Mouse (Mus musculus): ENCODE results near the gene Il17ra. TPM values are rescaled to one million over a fixed set of nuclear protein-coding genes. Genes with fewer than 3 reads are reported as not detected.

Il17ra gene
- 1 to 10 TPM; 2.9 to 3.6 TPM for total RNA-seq (2021)

DNA sequence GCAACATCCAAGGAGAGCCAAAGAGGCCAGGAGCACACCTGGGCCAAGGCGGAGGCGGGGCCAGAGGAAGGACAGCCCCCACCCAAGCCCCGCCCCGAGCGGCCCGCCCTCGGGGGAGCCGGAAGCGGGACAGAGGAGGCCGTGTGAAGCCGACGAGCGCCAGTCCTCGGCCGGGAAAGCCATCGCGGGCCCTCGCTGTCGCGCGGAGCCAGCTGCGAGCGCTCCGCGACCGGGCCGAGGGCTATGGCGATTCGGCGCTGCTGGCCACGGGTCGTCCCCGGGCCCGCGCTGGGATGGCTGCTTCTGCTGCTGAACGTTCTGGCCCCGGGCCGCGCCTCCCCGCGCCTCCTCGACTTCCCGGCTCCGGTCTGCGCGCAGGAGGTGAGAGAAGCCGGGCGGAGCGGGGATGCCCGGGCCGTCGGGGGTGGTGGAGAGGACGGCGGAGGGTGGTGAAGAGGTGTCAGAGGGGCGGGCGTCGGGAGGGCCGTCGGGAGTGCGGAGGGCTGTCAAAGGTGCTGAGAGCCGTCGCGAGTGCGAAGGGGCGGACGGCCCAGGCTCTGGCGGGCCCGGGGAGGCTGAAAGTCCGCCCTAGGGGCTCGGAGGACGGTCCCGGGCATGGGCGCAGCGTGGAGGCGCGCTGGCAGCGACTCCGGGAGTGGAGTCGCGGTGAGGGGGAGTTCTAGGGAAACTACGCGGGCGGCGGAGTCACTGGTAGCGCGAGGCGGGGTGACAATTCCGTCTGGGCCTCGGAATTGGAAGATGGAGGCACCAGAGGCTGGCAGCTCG, at the start of gene Il17ra:
Gene Il17ra, plus strand, starts transcription at position 162 of the 786 bp plus-strand sequence.
- intact Hi-C loops (cut with DNase I) = no loop called here
- DNase-seq = peak; percentile 71 to 76

DNA sequence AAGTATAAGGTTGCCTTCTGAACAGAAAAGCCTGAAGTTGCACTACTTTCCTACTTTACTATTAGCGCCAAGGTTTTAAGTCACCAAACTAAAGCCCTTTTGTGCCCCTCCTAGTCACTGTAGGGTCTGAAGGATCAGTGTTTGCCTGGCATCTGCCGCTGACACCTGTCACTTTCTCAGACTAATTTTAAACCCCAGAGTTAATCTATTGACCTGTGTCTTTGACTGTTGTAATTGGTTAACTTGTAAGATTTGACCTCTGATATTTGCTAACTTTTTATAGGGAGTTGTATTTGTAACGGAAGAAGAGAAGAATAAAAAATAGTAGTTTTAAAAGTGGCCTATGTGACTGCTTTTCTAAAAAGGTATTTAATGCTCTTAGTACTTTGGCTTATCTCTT, 24.9 kb upstream of the Il17ra start:
- intact Hi-C loops (cut with DNase I) = loop anchor here (2.0 kb wide), 1 partner anchor 45 kb away; no protein-coding TSS in a partner anchor
- no peak for DNase-seq

DNA sequence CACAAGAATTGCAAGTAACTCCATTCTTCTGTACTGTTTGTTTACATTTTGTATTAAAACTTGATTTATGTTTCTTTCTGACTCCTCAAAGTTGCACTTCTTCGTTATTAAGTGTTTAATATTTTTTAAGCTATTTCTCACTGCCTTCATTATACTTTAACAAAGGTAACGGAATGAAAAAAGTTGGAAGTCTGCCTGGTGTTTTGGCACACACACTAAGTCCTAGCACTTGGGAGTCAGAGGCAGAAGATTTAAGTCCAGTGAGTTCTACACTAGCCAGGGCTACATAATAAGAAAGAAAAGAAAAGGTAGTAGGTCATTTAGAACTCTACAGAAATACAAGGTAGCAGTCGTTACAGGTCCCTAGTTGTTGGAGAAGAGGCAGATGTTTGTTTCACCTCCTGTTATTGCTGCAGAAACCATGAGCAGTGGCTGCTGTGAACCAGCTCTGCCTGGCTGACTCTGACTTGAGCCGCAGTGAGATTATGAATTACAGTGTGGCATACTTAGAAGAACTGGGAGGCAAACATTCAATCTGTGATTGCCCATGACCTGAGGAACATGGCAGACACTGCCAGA, 20.8 kb upstream of the Il17ra start:
- no peak for DNase-seq
- intact Hi-C loops (cut with DNase I) = no loop called here

DNA sequence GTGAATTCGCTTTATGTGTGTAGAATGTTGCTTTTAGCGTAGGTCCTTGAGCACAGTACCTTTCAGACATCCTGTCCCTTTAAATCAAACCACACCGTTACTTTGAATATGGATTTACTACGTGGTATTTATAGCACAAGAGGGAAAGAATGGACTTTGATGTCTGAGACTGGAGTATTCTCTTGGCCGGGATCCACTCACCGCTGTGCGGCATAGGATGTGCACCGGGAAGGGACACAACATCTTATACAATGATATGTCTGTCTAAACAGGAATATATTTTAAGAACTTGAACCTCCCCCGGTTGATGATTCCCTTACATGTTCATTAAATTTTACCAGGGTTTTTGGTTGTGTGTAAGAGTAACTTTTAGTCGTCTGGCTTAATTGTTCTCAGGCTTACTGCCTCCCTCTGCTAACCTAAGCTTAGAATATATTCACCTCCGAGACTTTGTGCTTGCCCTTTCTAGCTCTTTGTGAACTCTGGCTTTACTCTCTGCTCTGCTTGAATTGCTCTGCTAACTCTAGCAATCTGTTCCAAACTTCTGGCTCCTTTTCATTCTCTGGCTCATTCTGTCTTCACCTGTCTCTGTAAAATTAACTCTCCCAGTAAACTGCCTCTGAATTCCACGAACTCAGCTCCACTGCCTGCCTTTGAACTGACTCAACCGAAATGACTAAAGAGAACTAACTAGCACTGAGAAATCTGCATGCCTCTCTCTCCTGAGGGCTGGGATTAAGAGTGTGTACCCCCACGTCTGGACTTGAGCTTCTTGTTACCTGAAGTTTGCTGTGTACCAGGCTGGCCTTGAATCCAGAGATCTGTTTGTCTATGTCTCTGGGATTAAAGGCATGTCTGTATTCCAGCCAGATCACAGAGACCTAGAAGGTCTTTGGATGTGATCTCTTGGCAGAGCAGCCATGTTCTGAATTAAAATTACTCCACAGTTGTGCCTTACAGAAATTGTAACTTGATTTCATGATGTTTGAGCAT, 19.4 kb upstream of the Il17ra start:
- intact Hi-C loops (cut with DNase I) = no loop called here
- DNase-seq = no peak

DNA sequence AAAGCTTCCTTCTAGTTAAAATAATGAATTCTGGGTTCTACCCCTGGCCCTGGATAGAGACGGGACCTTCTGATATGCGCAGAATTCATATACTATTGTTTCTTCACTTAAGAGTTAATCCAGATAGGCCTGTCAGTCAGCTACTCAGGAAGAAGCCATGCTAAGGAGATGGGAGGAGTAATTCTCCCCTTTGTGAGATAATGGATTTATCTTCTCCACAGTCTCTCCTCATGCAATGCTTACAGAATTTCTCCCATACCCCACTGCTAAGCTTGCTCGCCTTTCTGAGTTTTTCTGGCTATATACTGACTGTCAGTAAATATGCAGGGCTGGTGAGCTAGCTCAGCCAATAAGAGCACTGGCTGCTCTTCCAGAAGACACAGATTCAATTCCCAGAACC, 12.8 kb upstream of the Il17ra start:
- no peak for DNase-seq
- intact Hi-C loops (cut with DNase I) = no loop called here

DNA sequence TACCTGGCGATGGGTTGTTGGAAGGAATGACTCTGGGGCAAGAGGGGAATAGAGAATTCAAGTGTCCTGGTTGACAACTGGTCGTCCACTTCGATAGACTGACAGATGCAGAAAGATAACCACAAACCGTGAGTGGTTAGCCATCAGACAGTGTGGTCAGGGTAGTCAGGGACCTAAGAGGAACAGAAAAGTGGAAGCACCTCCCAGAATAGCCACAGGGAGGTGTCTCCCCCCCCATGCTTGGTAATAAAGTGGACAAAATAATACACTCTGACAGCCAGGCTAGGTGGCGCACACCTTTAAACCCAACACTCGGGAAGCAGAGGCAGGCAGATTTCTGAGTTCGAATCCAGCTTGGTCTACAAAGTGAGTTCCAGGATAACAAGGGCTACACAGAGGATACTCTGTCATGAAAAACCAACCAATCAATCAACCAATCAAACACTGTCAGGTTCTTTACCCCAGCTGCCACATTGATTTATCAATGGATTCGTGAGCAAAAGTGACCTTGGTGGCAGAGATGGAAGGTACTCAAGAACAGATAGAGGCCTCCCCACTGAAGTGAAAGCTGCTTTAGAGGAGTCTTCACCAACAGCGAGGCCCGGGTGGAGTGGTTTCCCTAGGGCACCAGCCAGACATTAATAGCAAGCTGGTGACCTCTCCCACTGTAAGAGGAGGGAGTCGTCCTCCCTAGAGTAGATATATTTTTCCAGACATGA, 10.5 kb upstream of the Il17ra start:
- DNase-seq = no peak
- intact Hi-C loops (cut with DNase I) = no loop called here

DNA sequence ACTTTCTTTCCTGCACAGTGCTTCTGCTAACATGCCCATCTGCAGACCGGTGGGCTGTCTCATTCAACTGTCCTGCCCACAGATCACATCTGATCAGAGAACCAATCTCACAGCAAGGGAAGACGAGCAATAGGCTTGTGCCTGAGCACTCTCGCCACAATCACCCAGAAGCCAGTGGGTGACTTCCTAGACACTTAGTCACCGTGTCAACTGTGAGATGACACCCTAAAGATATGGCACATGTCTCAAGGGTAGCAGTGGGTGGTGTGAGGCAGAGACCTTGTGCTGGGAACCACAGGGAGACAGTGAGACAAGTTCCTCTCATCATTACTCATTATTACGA, 10.0 kb upstream of the Il17ra start:
- intact Hi-C loops (cut with DNase I) = no loop called here
- DNase-seq = no peak

DNA sequence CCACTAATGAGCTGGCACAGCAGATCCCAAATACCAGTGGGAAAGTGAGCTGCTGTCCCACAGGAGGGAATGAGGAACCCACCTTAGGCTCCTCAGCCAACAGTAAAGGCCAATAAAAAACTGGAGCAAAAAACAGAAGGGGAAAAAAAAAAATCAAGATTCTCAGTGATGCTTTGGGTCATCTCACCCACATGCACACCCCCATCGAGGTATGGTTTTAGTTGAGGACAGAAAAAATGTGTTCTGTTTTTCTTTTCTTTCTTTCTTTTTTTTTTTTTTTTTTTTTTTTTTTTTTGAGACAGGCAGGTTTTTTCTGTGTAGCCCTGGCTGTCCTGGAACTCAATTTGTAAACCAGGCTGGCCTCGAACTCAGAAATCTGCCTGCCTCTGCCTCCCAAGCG, 9.5 kb upstream of the Il17ra start:
- intact Hi-C loops (cut with DNase I) = no loop called here
- DNase-seq = no peak

DNA sequence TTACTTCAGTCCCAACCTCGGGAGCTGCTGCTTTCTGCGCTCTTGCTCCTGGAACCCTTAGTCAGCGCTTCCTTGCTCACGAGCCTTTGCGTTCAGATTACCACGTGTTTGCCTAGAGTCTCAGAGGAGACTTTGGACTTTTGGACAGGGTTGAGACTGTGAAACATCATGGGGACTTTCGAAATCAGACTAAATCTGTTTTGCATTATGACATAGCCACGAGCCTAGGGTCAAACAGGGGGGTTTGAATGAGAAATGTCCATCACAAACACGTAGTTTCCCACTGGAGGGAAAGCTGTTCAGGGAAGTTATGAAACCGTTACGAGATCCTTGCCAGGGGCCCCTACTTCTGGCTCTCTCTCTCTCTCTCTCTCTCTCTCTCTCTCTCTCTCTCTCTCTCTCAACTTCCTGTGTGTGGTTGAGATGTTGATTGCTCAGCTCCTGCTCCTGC, 8.4 kb upstream of the Il17ra start:
- DNase-seq = no peak
- intact Hi-C loops (cut with DNase I) = no loop called here

DNA sequence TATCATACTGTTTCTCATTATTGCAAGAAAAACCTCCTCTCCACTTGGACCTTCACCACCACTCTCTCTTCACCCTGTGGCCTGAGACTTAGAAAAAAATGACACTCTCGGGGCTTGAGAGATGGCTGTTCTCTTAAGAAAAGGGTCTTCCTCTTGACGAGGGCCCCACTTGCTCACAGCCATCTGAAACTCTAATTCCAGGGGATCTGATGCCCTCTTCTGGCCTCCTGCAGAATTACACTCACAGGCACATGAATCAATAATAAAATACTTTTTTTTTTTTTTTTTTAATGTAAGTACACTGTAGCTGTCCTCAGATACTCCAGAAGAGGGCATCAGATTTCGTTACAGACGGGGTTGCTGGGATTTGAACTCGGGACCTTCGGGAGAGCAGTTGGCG, 6.0 kb upstream of the Il17ra start:
- intact Hi-C loops (cut with DNase I) = no loop called here

DNA sequence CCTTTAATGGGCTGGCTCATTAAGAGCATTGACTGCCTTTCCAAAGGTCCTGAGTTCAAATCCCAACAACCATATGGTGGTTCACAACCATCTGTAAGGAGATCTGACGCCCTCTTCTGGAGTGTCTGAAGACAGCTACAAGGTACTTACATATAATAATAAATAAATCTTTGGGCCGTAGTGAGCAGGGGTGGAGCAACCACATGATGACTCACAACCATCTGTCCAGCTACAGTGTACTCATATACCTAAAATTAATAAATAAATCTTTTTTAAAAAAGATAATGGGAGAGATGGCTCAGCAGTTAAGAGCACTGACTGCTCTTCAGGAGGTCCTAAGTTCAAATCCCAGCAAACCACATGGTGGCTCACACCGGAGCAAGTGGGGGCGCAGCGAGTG, 5.3 kb upstream of the Il17ra start:
- DNase-seq = no peak
- intact Hi-C loops (cut with DNase I) = no loop called here

More for the DNA sequence above, 6.0 kb upstream of the Il17ra start:
- no peak for DNase-seq

DNA sequence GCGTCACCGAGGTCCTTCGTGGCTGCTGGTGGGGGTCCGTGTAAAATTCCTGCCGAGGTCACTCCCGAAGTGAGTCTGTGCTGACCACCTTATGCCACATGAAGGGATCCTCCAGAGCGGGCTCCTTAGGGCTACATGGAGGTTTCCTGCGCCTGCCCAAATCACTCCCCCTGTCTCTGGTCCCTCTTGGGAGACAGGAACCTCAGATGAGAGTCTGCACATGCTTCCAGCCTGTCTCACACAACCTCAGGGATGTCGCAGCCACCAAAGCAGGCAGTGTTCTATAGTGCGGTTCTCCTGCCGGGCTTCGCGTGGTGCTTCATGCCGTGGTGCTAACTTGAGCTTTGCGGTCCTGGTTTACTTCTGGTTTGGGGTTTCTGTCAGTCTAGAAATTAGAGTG, 1.8 kb upstream of the Il17ra start:
- no peak for DNase-seq
- intact Hi-C loops (cut with DNase I) = no loop called here

DNA sequence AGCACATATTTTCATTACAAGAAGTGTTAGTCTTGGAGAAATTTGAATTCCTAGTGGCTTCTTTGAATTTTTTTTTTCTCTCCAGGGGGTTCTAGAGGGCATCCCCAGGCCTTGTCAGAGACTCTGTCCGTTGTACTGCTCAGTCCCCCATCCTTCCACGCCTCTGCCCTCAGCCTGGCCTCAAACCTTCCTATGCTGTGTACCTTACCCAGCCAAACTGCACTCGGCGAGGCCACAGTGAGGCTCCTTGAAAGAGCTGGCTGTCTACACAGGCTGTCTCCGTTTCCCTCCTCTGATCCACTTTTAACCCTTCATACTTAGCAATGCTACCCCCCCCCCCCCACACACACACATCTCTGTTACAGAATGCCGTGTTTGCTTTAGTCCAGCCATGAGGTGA, 796 bp upstream of the Il17ra start:
- intact Hi-C loops (cut with DNase I) = no loop called here
- DNase-seq = no peak

DNA sequence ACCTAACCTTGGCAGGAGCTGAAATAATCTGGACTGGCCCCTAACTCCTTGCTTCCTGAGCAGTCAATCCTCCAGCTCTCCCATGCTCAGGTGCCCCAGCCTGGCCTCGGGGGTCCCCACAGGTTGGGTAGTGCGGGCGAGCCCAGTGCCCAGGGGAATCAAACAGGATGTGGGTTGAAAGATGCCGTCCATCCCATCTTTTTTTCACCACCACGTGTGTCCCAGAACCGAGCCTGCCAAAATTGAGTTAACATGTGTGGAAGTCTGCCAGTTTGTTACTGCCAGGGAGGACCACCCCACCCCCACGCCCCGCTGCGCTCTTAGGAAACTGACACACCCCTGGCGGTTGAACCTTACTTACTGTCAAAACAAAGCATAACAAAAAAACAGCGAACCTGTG, 837 bp downstream of the Il17ra start:
- intact Hi-C loops (cut with DNase I) = no loop called here
- peak in 1 of 2 experiments; percentile 44 for DNase-seq

DNA sequence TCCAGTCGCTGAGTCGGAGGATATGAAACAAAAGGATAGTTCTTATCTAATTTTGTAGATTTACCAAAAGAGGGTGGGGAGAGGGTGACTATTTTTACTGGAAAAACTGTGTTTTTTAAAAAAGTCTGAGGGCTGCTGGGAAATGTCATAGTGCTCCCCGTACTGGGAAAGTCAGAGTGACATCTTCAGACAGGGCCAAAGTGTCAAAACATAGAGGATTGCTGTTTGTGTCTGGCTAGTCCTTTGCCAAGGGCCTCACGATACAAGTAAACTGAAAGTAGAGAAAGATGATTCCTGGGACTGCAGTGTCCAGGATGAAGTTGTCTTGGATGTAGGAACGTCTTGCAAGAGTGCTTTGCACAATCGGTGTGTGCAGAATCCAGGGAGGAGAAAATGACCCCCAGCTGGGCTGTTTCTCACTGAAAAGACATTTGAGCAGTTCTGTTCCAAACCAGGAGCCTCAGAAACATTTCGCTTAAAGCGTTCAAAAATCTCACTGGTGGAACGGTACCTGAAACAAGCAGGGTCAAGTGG, 1.4 kb downstream of the Il17ra start:
- intact Hi-C loops (cut with DNase I) = no loop called here

DNA sequence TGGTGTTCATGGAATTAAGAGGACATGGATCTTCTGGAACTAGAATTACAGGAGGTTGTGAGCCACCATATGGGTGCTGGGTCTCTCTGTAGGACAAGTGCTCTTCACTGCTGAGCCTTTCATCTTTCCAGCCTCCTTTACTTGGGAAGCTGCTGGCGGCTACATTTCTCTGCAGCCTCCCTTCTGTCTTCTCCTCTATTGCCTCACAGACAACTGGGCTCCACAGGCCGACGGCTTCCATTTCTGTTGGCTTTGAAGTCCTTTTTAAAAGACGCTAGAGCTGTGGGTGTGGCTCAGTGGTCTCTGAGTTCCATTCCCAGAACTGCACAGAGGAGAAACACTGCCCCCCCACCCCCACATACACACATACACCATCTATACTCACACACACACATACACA, 2.3 kb downstream of the Il17ra start:
- intact Hi-C loops (cut with DNase I) = no loop called here
- DNase-seq = no peak

More for the DNA sequence above, 1.4 kb downstream of the Il17ra start:
- no peak for DNase-seq

DNA sequence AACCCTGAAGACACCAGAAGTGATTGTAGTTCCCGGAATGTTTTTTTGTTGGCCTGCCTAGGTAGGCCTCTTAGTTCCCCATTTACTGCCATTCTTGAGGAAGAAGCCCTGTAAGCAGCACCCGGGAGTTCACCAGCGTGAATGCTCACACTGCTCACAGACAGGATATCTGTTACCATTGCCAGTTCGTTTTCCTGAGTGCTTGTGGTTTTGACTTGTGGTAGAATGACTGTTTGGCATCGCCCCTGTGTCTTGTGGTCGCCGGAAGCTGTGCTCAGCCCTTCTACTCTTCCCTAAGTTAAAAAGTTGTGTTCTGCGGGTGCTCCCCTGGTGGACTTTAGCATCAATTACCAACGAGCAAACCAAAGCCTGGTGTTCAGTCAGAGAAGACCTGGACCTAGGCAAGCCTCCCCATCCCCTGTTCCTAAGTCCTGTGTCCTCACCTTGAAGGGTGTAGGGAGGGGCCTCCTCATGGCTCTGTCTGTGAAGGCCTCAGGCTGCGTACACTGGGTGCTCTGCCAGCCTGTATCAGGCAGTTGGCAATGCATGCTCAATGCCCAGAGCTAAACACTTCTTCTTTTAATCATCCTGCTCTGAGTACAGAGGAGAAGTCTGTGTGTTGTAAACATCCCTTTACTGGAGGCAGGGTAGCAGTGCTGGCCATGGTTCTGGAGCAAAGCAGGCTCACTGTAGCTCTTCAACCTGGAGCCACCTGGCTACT, 3.7 kb downstream of the Il17ra start:
- intact Hi-C loops (cut with DNase I) = no loop called here
- peak in 1 of 2 experiments; percentile 11 for DNase-seq

DNA sequence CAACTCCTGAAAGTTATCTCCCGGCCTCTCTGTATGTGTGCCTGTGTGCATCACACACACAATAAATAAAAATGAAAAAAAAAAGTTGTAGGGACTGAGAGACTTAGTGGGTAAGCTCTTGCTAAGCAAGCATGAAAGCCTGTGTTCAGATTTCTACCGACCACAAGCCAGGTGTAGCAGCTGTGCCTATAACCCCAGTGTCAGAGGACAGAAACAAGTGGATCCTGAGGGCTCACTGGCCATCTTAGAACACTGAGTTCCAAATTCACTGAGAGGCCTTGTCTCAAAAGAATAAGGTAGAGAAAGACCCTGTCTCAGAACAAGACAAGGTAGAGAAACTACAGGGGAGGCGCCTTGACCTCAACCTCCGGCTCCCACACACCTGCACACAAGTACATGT, 5.2 kb downstream of the Il17ra start:
- intact Hi-C loops (cut with DNase I) = no loop called here
- DNase-seq = no peak

DNA sequence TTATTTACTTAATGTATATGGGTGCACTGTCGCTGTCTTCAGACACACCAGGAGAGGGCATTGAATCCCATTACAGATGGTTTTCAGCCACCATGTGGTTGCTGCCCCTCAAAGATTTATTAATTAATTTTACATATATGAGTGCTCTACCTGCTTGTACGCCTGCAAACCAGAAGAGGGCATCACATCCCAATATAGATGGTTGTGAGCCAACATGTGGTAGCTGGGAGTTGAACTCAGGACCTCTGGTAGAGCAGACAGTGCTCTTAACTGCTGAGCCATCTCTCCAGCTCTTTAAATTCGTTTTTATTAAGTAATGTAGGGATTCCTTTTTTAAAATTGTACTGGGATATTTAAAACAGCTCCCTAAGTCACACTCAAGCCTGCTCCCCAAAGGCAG, 6.2 kb downstream of the Il17ra start:
- intact Hi-C loops (cut with DNase I) = no loop called here
- no peak for DNase-seq

DNA sequence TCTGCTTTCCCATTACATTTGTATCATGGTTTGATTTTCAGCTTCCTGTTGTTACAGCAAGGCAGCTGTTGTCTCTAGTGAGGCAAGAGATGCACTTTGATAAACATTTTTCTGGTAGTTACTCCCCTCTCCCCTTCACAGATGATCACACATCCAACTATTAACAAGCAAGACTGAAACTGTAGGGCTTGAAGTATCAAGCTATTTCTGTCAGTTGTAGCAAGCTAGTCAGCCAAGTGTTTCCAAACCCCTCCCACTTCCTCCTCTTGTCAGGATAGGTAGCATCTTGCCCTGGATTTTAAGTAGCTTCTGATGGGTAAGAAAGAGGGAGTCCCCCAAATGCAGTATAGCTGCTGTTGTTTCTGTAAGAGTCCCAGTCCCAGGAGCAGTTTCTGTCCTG, 6.7 kb downstream of the Il17ra start:
- no peak for DNase-seq

More for the DNA sequence above, 6.7 kb downstream of the Il17ra start:
- intact Hi-C loops (cut with DNase I) = no loop called here
